Mouse (Mus musculus) MEL (cell line): ENCODE data around the gene Gm49353.

ENCODE experiments used
- CTCF ChIP-seq, 3 experiments: IDR thresholded peaks in 2 of 3; conservative IDR thresholded peaks in 1 of 3; 2 replicates each; pipeline ENCODE4 v1.5.1; 2011 to 2012; ENCODE audit warnings: low read length in 3 of 3, low read depth in 2 of 3, mild to moderate bottlenecking in 2 of 3, improper control_type of control experiment in 1 of 3, inconsistent platforms in 1 of 3, mixed read lengths in 1 of 3, moderate library complexity in 1 of 3; ENCODE audit not compliant: control insufficient read depth in 1 of 3, insufficient read depth in 1 of 3, poor library complexity in 1 of 3, severe bottlenecking in 1 of 3
- EP300 ChIP-seq, 2 experiments: IDR thresholded peaks; 2 replicates each; pipeline ENCODE4 v1.6.1; 2011; ENCODE audit warnings: improper control_type of control experiment in 2 of 2, low read length in 2 of 2, low read depth in 1 of 2, mild to moderate bottlenecking in 1 of 2
- GATA1 ChIP-seq: IDR thresholded peaks from 2 replicates; pipeline ENCODE4 v1.6.1; 2011; ENCODE audit warnings: low read depth, low read length, improper control_type of control experiment
- HCFC1 ChIP-seq: IDR thresholded peaks from 2 replicates; pipeline ENCODE4 v1.6.1; 2012; ENCODE audit warnings: low read depth, mild to moderate bottlenecking, inconsistent platforms, low read length, improper control_type of control experiment, moderate library complexity
- JUND ChIP-seq: IDR thresholded peaks from 2 replicates; pipeline ENCODE4 v1.6.1; 2011; ENCODE audit warnings: low read depth, mild to moderate bottlenecking, improper control_type of control experiment, low read length
- MXI1 ChIP-seq: IDR thresholded peaks from 2 replicates; pipeline ENCODE4 v1.6.1; 2011; ENCODE audit warnings: mild to moderate bottlenecking, low read depth, low read length, improper control_type of control experiment
- MYB ChIP-seq: IDR thresholded peaks from 2 replicates; pipeline ENCODE4 v1.6.1; 2011; ENCODE audit warnings: mild to moderate bottlenecking, low read depth, low read length, improper control_type of control experiment
- POLR2A ChIP-seq, 2 experiments: IDR thresholded peaks; 2 replicates each; pipeline ENCODE4 v1.6.1; 2011 to 2012; ENCODE audit warnings: low read length in 2 of 2, mild to moderate bottlenecking in 2 of 2, control low read depth in 1 of 2, improper control_type of control experiment in 1 of 2, low read depth in 1 of 2, moderate library complexity in 1 of 2; ENCODE audit not compliant: control insufficient read depth in 1 of 2, insufficient read depth in 1 of 2, poor library complexity in 1 of 2
- POLR2AphosphoS5 ChIP-seq: IDR thresholded peaks from 2 replicates; pipeline ENCODE4 v1.6.1; 2012; ENCODE audit warnings: low read depth, borderline replicate concordance, mild to moderate bottlenecking, inconsistent platforms, low read length, moderate library complexity, mixed read lengths
- TCF12 ChIP-seq: IDR thresholded peaks from 2 replicates; pipeline ENCODE4 v1.6.1; 2014; ENCODE audit warnings: low read depth, mild to moderate bottlenecking, inconsistent platforms, low read length, improper control_type of control experiment, moderate library complexity
- USF1 ChIP-seq: IDR thresholded peaks from 2 replicates; pipeline ENCODE4 v1.6.1; 2014; ENCODE audit warnings: low read depth, mild to moderate bottlenecking, inconsistent platforms, low read length, improper control_type of control experiment, moderate library complexity
- USF2 ChIP-seq, 2 experiments: IDR thresholded peaks; 2 replicates each; pipeline ENCODE4 v1.6.1; 2011 to 2012; ENCODE audit warnings: improper control_type of control experiment in 2 of 2, low read length in 2 of 2, borderline replicate concordance in 1 of 2, inconsistent platforms in 1 of 2, low read depth in 1 of 2, mild to moderate bottlenecking in 1 of 2; ENCODE audit not compliant: insufficient read depth in 1 of 2

- no peak for TF ChIP-seq CTCF (IDR thresholded peaks at IDR 0.05 in 2 of 3, conservative IDR thresholded peaks at IDR 0.05 in 1 of 3; ENCODE audit: control insufficient read depth in 1 of 3, insufficient read depth in 1 of 3, low read depth in 2 of 3, low read length in 3 of 3, poor library complexity in 1 of 3, severe bottlenecking in 1 of 3)
- no peak for TF ChIP-seq MXI1
- no peak for TF ChIP-seq POLR2AphosphoS5
- no peak for TF ChIP-seq EP300 (IDR thresholded peaks at IDR 0.05; ENCODE audit: low read depth in 1 of 2, low read length in 2 of 2)
- no peak for TF ChIP-seq USF1
- TF ChIP-seq MYB: no peak
- no peak for TF ChIP-seq USF2 (IDR thresholded peaks at IDR 0.05; ENCODE audit: borderline replicate concordance in 1 of 2, insufficient read depth in 1 of 2, low read depth in 1 of 2, low read length in 2 of 2)
- no peak for TF ChIP-seq HCFC1
- TF ChIP-seq JUND: no peak
- TF ChIP-seq GATA1: no peak
- TF ChIP-seq TCF12: no peak
- no peak for TF ChIP-seq POLR2A (IDR thresholded peaks at IDR 0.05; ENCODE audit: control insufficient read depth in 1 of 2, insufficient read depth in 1 of 2, low read depth in 1 of 2, low read length in 2 of 2, poor library complexity in 1 of 2)
These were observed 10.0 kb downstream of the Gm49353 start for GRCm38 (mm10) chr10:29208735-29209134.
